Comparison of ENCODE assay signal across 14 mouse cellular contexts in the genomic region with DNA sequence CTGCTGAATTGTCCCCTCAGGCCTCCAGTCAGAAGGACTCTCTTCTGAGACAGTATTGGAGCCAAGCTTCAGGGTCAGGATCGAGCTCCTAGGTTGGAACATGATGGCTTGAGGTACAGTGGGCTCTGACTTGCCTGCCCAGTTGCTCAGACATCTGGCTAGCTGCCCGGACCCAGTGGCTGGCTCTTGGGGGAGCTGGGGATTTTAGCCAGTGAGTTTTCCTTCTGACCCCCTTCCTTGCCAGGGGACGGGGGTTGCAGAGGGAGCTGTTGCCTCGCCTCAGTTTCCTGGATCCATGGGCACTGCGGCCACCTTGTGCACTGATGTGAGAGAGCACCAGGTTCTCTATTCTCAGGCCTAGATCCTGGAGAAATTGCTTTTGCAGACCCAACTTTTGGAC. TPM values are rescaled to one million over a fixed set of nuclear protein-coding genes. Genes with fewer than 3 reads are reported as not detected.
DNase-seq lines count a peak whose midpoint lies in the region; ATAC-seq and TF ChIP-seq lines count a peak whose summit lies in the region.
"Had no signal": no experiment of that assay in that cellular context is flagged by ENCODE, and none has a peak within 500 bp of the region (broad histone marks: within the 10 kb centered on the region; RNA-seq: fewer than 3 reads in every experiment).

No protein-coding gene starts in this region.

- no peak overlapping the region for H3K4me2 ChIP-seq in heart, embryonic 15.5 days
- no peak overlapping the region for H3K4me2 ChIP-seq in midbrain, embryonic 11.5 days
- no peak overlapping the region for H3K4me2 ChIP-seq in midbrain, embryonic 13.5 days (replicated peaks)
- H3K4me2 ChIP-seq in limb, embryonic 14.5 days (replicated peaks; ENCODE audit: low read depth, low read length, severe bottlenecking) = no peak overlapping the region
- H3K4me2 ChIP-seq: kidney, embryonic 15.5 days; liver, embryonic 13.5 days had no signal

- no peak for TF ChIP-seq POLR2A in limb, embryonic 14.5 days (IDR thresholded peaks at IDR 0.05; ENCODE audit: borderline replicate concordance, extremely low read depth, insufficient read depth, insufficient read length)

- WGBS in heart, embryonic 15.5 days = 70% methylated on average over 5 of the region's 5 CpGs
- WGBS in midbrain, embryonic 11.5 days = 70% methylated on average over 5 of the region's 5 CpGs
- 71% methylated on average over 5 of the region's 5 CpGs for WGBS in midbrain, embryonic 13.5 days
- WGBS in limb, embryonic 14.5 days = 55% methylated on average over 2 of the region's 5 CpGs

- H3K4me1 ChIP-seq in heart, embryonic 15.5 days (replicated peaks) = peaks cover 90% of the 10 kb centered on the region
- peaks cover 59% of the 10 kb centered on the region for H3K4me1 ChIP-seq in midbrain, embryonic 11.5 days (ENCODE audit: control insufficient read depth, insufficient read depth, low read length)
- H3K4me1 ChIP-seq in midbrain, embryonic 13.5 days (replicated peaks) = peaks cover 100% of the 10 kb centered on the region
- H3K4me1 ChIP-seq in limb, embryonic 14.5 days (ENCODE audit: control insufficient read depth, insufficient read depth, low read length) = peaks cover 89% of the 10 kb centered on the region

- intact Hi-C loops in heart, postnatal 10 days (cut with DNase I) = no loop called here

- H3K27me3 ChIP-seq in heart, embryonic 15.5 days = no peaks in the 10 kb centered on the region
- no peaks in the 10 kb centered on the region for H3K27me3 ChIP-seq in midbrain, embryonic 11.5 days (ENCODE audit: control insufficient read depth, insufficient read depth, low read length)
- H3K27me3 ChIP-seq in midbrain, embryonic 13.5 days = no peaks in the 10 kb centered on the region
- no peaks in the 10 kb centered on the region for H3K27me3 ChIP-seq in limb, embryonic 14.5 days (ENCODE audit: control insufficient read depth, insufficient read depth, low read length)
- H3K27me3 ChIP-seq: kidney, embryonic 15.5 days; liver, embryonic 13.5 days had no signal

- no peak for DNase-seq in heart, postnatal 10 days
- no peak for DNase-seq in midbrain, embryonic 11.5 days (ENCODE audit: low spot score, missing footprints)
- peak; percentile 69 for DNase-seq in adipocyte (ENCODE audit: low spot score)
- DNase-seq in limb, embryonic 14.5 days (ENCODE audit: low spot score) = no peak
- no peak for DNase-seq in cerebellum, postnatal 4 days (ENCODE audit: low spot score in 2 of 2)
- DNase-seq: cerebellum, adult 18-20 months; gastrocnemius, postnatal 10 days; heart, postnatal 4 days; liver, embryonic 13.5 days had no signal

- no peak for ATAC-seq in heart, embryonic 15.5 days (replicated peaks; ENCODE audit: insufficient number of reproducible peaks, insufficient read depth, low FRiP score, low read depth)
- ATAC-seq in midbrain, embryonic 11.5 days (ENCODE audit: low FRiP score) = no peak
- ATAC-seq in midbrain, embryonic 13.5 days = no peak
- ATAC-seq in limb, embryonic 14.5 days (ENCODE audit: low FRiP score, low read depth) = no peak
- ATAC-seq in monocyte, adult 5-6 weeks (replicated peaks; ENCODE audit: insufficient number of reproducible peaks, low FRiP score, low TSS enrichment, poor library complexity, severe bottlenecking) = no peak
- ATAC-seq: forebrain, embryonic 16.5 days had no signal

- H3K27ac ChIP-seq in heart, embryonic 15.5 days = 0 out of 2 replicates have a peak overlapping the region, but pooled peaks have one; percentile 86
- no peak overlapping the region for H3K27ac ChIP-seq in midbrain, embryonic 11.5 days (ENCODE audit: low read depth, low read length)
- H3K27ac ChIP-seq in midbrain, embryonic 13.5 days = no peak overlapping the region
- no peak overlapping the region for H3K27ac ChIP-seq in limb, embryonic 14.5 days (replicated peaks; ENCODE audit: low read depth, low read length)
- H3K27ac ChIP-seq: liver, embryonic 13.5 days had no signal

- H3K9ac ChIP-seq in heart, embryonic 15.5 days = no peak overlapping the region
- H3K9ac ChIP-seq in midbrain, embryonic 11.5 days (ENCODE audit: low read length) = 0 out of 2 replicates have a peak overlapping the region, but pooled peaks have one; percentile 3
- H3K9ac ChIP-seq in midbrain, embryonic 13.5 days (replicated peaks) = no peak overlapping the region
- H3K9ac ChIP-seq in limb, embryonic 14.5 days (ENCODE audit: low read depth, low read length, severe bottlenecking) = 0 out of 2 replicates have a peak overlapping the region, but pooled peaks have one; percentile 4
- H3K9ac ChIP-seq: kidney, embryonic 15.5 days; liver, embryonic 13.5 days had no signal

- H3K36me3 ChIP-seq in heart, embryonic 15.5 days = no peaks in the 10 kb centered on the region
- H3K36me3 ChIP-seq in midbrain, embryonic 11.5 days (ENCODE audit: control insufficient read depth, insufficient read depth, low read length) = peaks cover 4% of the 10 kb centered on the region; the same call in 1 of the 2 replicates
- H3K36me3 ChIP-seq in midbrain, embryonic 13.5 days = peaks cover 20% of the 10 kb centered on the region
- no peaks in the 10 kb centered on the region; the same call in none of the 2 replicates for H3K36me3 ChIP-seq in limb, embryonic 14.5 days (ENCODE audit: control insufficient read depth, insufficient read depth, low read length)
- H3K36me3 ChIP-seq: liver, embryonic 13.5 days had no signal

- H3K9me3 ChIP-seq in heart, embryonic 15.5 days (replicated peaks) = no peaks in the 10 kb centered on the region
- H3K9me3 ChIP-seq in midbrain, embryonic 11.5 days (ENCODE audit: control insufficient read depth, low read length) = no peaks in the 10 kb centered on the region
- H3K9me3 ChIP-seq in midbrain, embryonic 13.5 days = no peaks in the 10 kb centered on the region
- no peaks in the 10 kb centered on the region for H3K9me3 ChIP-seq in limb, embryonic 14.5 days (ENCODE audit: control insufficient read depth, low read length)
- H3K9me3 ChIP-seq: kidney, embryonic 15.5 days; liver, embryonic 13.5 days had no signal

- H3K4me3 ChIP-seq in heart, embryonic 15.5 days = no peak overlapping the region
- no peak overlapping the region for H3K4me3 ChIP-seq in midbrain, embryonic 11.5 days (ENCODE audit: low read depth, low read length)
- H3K4me3 ChIP-seq in midbrain, embryonic 13.5 days (replicated peaks) = no peak overlapping the region
- no peak overlapping the region for H3K4me3 ChIP-seq in limb, embryonic 14.5 days (replicated peaks; ENCODE audit: low read length)
- H3K4me3 ChIP-seq: kidney, embryonic 15.5 days; liver, embryonic 13.5 days had no signal

RNA-seq across cellular contexts. Expression of a gene that starts 23.4 kb away (rescaled TPM):
- polyA plus RNA-seq in heart, embryonic 15.5 days (2015; fragmentation: Nextera tagmentation; extraction: Ambion mirVana) = 4.2 and 5.7 TPM in 2 replicates
- 10 to 100 TPM in 1 of 2 experiments, 1 to 10 TPM in 1; 8.8 to 14.1 TPM for total RNA-seq in heart, postnatal 10 days (2021)
- 17.6 and 20.6 TPM in 2 replicates for polyA plus RNA-seq in midbrain, embryonic 11.5 days (2014; fragmentation: Nextera tagmentation; extraction: Ambion mirVana)
- 17.4 and 19.5 TPM in 2 replicates for polyA plus RNA-seq in midbrain, embryonic 13.5 days (2015; fragmentation: Nextera tagmentation; extraction: Ambion mirVana)
- 22.9 and 28.3 TPM in 2 replicates for polyA plus RNA-seq in limb, embryonic 14.5 days (2012; rRNA removed)
- 14.0 and 14.9 TPM in 2 replicates for polyA plus RNA-seq in limb, embryonic 14.5 days (2014; fragmentation: Nextera tagmentation; extraction: Ambion mirVana)
- 0.68 to 0.85 TPM (median 0.76 TPM) in 3 replicates for total RNA-seq in monocyte, adult 5-6 weeks (2017)

Comparison
In these comparisons a context has a peak if more than half of its experiments do, and no peak if none do; other contexts are left out.
1. H3K9ac ChIP-seq: peak in midbrain, embryonic 11.5 days (single experiment) and limb, embryonic 14.5 days (single experiment); none in heart, embryonic 15.5 days (single experiment) and midbrain, embryonic 13.5 days (single experiment).